Mouse (Mus musculus): Measurements from ENCODE around the gene Krtap24-1.

Gene Krtap24-1

DNA sequence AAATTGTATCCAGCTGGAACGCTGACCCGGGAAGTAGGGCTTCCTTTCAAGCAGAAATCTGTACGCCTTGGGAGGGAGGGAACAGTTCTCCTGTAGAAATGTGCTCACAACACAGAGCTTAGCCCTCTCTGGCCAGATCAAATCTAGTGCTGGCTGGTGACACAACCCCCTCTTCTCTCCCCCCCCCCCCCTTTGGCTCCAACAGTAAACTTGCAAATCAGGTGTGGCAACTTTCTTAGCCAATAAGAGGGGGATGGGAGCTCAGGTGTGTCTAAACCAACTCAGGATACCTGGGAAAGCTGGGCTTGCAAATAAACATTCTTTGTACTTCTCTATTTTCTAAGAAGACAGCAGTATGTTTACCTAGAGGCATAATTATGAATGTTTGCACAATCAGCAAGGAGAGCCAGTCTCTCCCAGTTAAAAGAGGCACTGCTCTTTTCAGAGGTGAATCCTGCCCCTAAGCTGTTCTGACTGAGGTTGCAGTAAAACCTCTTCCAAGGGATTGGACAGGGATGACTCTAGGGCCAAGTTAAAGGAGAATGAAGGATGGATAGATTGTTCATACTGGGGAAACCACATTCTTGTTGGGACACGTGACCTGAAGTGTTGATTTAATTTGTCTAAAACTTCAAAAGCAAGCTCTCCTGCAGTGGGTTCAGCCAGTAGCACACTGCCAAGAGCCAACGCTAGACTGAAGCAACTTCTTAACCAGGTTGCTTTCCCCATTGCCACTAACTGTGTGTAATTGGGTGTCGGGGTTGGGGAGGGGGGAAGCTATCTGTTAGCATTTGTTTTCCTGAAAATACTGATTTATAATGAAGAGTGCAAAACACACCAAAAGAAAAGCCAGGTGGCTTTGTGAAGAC is 48.8 kb downstream of the Krtap24-1 start, which contains the start of gene Cldn8:
Gene Cldn8, minus strand, starts transcription at position 139 of the 869 bp plus-strand sequence.
- DNase-seq (ENCODE audit: low read depth) = no peak

- DNase-seq (ENCODE audit: low read depth) = no peak
Observed at GRCm38 (mm10) chr16:88561617-88562164, 50.4 kb downstream of the Krtap24-1 start.

Data from c-Kit-positive CD71-negative TER-119-negative erythroid progenitor cells, embryonic 14.5 days (primary cell).